In genomic region chr7:98141206-98141605, GRCm38 (mm10) we compare ENCODE assay signal across 9 mouse cellular contexts. TPM values are rescaled to one million over a fixed set of nuclear protein-coding genes. Genes with fewer than 3 reads are reported as not detected.
DNase-seq lines count a peak whose midpoint lies in the region; ATAC-seq and TF ChIP-seq lines count a peak whose summit lies in the region.
"Had no signal": no experiment of that assay in that cellular context is flagged by ENCODE, and none has a peak within 500 bp of the region (broad histone marks: within the 10 kb centered on the region; RNA-seq: fewer than 3 reads in every experiment).

No protein-coding gene starts in this region.

- no peaks in the 10 kb centered on the region for H3K9me3 ChIP-seq in heart, embryonic 16.5 days (replicated peaks; ENCODE audit: control insufficient read depth, low read length)
- H3K9me3 ChIP-seq in lung, embryonic 14.5 days (ENCODE audit: low read depth, low read length): no peaks in the 10 kb centered on the region
- H3K9me3 ChIP-seq: neural tube, embryonic 12.5 days had no signal

- H3K4me3 ChIP-seq in heart, embryonic 16.5 days (ENCODE audit: low read length): no peak overlapping the region
- no peak overlapping the region for H3K4me3 ChIP-seq in lung, embryonic 14.5 days (ENCODE audit: low read depth, low read length)
- H3K4me3 ChIP-seq: neural tube, embryonic 12.5 days had no signal

- 0 out of 2 replicates have a peak, but pooled peaks have one; percentile 30 for ATAC-seq in heart, embryonic 16.5 days (replicated peaks; ENCODE audit: extremely low read depth, insufficient read depth, low FRiP score)
- peak; percentile 33; the same call in 1 of the 2 replicates for ATAC-seq in granulocyte monocyte progenitor cell, adult 5-6 weeks (replicated peaks; ENCODE audit: poor library complexity, severe bottlenecking)
- ATAC-seq in lung, embryonic 14.5 days (ENCODE audit: insufficient read depth): no peak

- intact Hi-C loops in heart, postnatal 36 days (cut with DNase I): no loop called here
- intact Hi-C loops in left cerebral cortex, postnatal 36 days (cut with DNase I): no loop called here

- no peaks in the 10 kb centered on the region for H3K36me3 ChIP-seq in heart, embryonic 16.5 days (ENCODE audit: control insufficient read depth, insufficient read depth)
- no peaks in the 10 kb centered on the region for H3K36me3 ChIP-seq in lung, embryonic 14.5 days (ENCODE audit: insufficient read depth)
- H3K36me3 ChIP-seq: neural tube, embryonic 12.5 days had no signal

- peak; percentile 50 for TF ChIP-seq CTCF in lung, embryonic 14.5 days (IDR thresholded peaks at IDR 0.05; ENCODE audit: low read depth)

- no peaks in the 10 kb centered on the region; the same call in none of the 2 replicates for H3K27me3 ChIP-seq in heart, embryonic 16.5 days (ENCODE audit: control insufficient read depth, insufficient read depth, low read length)
- H3K27me3 ChIP-seq in lung, embryonic 14.5 days (ENCODE audit: insufficient read depth, low read length): no peaks in the 10 kb centered on the region
- H3K27me3 ChIP-seq: neural tube, embryonic 12.5 days had no signal

- no peak for DNase-seq in heart, postnatal 36 days
- peak; percentile 48 for DNase-seq in ES-CJ7 (ENCODE audit: low read depth, low spot score)
- DNase-seq in lung, embryonic 14.5 days: peak; percentile 58
- no peak for DNase-seq in left cerebral cortex, adult 11 months (ENCODE audit: low spot score)
- no peak for DNase-seq in left cerebral cortex, postnatal 36 days (ENCODE audit: low spot score in 2 of 2)
- no peak for DNase-seq in spleen, adult 18-20 months

- WGBS in heart, embryonic 16.5 days: 47% methylated on average over 3 of the region's 3 CpGs
- WGBS in lung, embryonic 14.5 days: 62% methylated on average over 3 of the region's 3 CpGs

- no peak overlapping the region for H3K4me2 ChIP-seq in heart, embryonic 16.5 days (ENCODE audit: low read depth, low read length)
- no peak overlapping the region for H3K4me2 ChIP-seq in lung, embryonic 14.5 days
- H3K4me2 ChIP-seq: neural tube, embryonic 12.5 days had no signal

- H3K4me1 ChIP-seq in heart, embryonic 16.5 days (ENCODE audit: control insufficient read depth, insufficient read depth, low read length): peaks cover 16% of the 10 kb centered on the region
- H3K4me1 ChIP-seq in lung, embryonic 14.5 days (ENCODE audit: insufficient read depth): no peaks in the 10 kb centered on the region

- H3K9ac ChIP-seq in heart, embryonic 16.5 days (ENCODE audit: low read length): no peak overlapping the region
- no peak overlapping the region for H3K9ac ChIP-seq in lung, embryonic 14.5 days
- H3K9ac ChIP-seq: neural tube, embryonic 12.5 days had no signal

- H3K27ac ChIP-seq in heart, embryonic 16.5 days (ENCODE audit: low read length): no peak overlapping the region
- no peak overlapping the region for H3K27ac ChIP-seq in lung, embryonic 14.5 days (ENCODE audit: low read depth)
- H3K27ac ChIP-seq: neural tube, embryonic 12.5 days had no signal

RNA-seq across cellular contexts. Expression of gene Omp, which starts 4.1 kb away (rescaled TPM):
- 0.17 and 0.26 TPM in 2 replicates for polyA plus RNA-seq in heart, embryonic 16.5 days (2015; fragmentation: Nextera tagmentation; extraction: Ambion mirVana)
- total RNA-seq in heart, postnatal 36 days (2021): under 1 TPM in 1 of 2 experiments, not detected in 1; 0.11 TPM
- total RNA-seq in granulocyte monocyte progenitor cell, adult 5-6 weeks (2014; fragmentation: Nextera tagmentation): 0.32 and 0.64 TPM in 2 replicates
- 0.31 TPM in 1 of 2 replicates, not detected in the other for total RNA-seq in granulocyte monocyte progenitor cell, adult 5-6 weeks (2017)
- polyA plus RNA-seq in lung, embryonic 14.5 days (2014; fragmentation: Nextera tagmentation; extraction: Ambion mirVana): 0.33 TPM in 1 of 2 replicates, not detected in the other
- under 1 TPM; 0.57 to 0.79 TPM for total RNA-seq in left cerebral cortex, postnatal 36 days (2021)

RNA-seq across cellular contexts. Expression of gene Myo7a, which starts 21.9 kb away (rescaled TPM):
- polyA plus RNA-seq in heart, embryonic 16.5 days (2015; fragmentation: Nextera tagmentation; extraction: Ambion mirVana): 4.8 and 6.5 TPM in 2 replicates
- total RNA-seq in heart, postnatal 36 days (2021): 1 to 10 TPM; 5.3 to 5.8 TPM
- 34.8 and 43.7 TPM in 2 replicates for total RNA-seq in granulocyte monocyte progenitor cell, adult 5-6 weeks (2014; fragmentation: Nextera tagmentation)
- total RNA-seq in granulocyte monocyte progenitor cell, adult 5-6 weeks (2017): 22.0 and 26.2 TPM in 2 replicates
- 15.0 and 15.3 TPM in 2 replicates for polyA plus RNA-seq in lung, embryonic 14.5 days (2014; fragmentation: Nextera tagmentation; extraction: Ambion mirVana)
- total RNA-seq in left cerebral cortex, postnatal 36 days (2021): 10 to 100 TPM; 11.4 to 11.5 TPM

RNA-seq across cellular contexts. Expression of gene Capn5, which starts 36.9 kb away (rescaled TPM):
- polyA plus RNA-seq in heart, embryonic 16.5 days (2015; fragmentation: Nextera tagmentation; extraction: Ambion mirVana): 5.0 and 7.4 TPM in 2 replicates
- total RNA-seq in heart, postnatal 36 days (2021): 1 to 10 TPM; 2.4 to 2.6 TPM
- total RNA-seq in granulocyte monocyte progenitor cell, adult 5-6 weeks (2014; fragmentation: Nextera tagmentation): 3.2 and 5.2 TPM in 2 replicates
- total RNA-seq in granulocyte monocyte progenitor cell, adult 5-6 weeks (2017): 1.2 and 1.3 TPM in 2 replicates
- polyA plus RNA-seq in lung, embryonic 14.5 days (2014; fragmentation: Nextera tagmentation; extraction: Ambion mirVana): 4.5 and 5.4 TPM in 2 replicates
- 10 to 100 TPM; 35.9 to 37.6 TPM for total RNA-seq in left cerebral cortex, postnatal 36 days (2021)

RNA-seq across cellular contexts. Expression of gene B3gnt6, which starts 58.1 kb away (rescaled TPM):
- 0.17 and 0.24 TPM in 2 replicates for polyA plus RNA-seq in heart, embryonic 16.5 days (2015; fragmentation: Nextera tagmentation; extraction: Ambion mirVana)
- not detected for total RNA-seq in heart, postnatal 36 days (2021)
- 0.58 TPM in 1 of 2 replicates, not detected in the other for total RNA-seq in granulocyte monocyte progenitor cell, adult 5-6 weeks (2014; fragmentation: Nextera tagmentation)
- not detected in 2 replicates for total RNA-seq in granulocyte monocyte progenitor cell, adult 5-6 weeks (2017)
- not detected in 2 replicates for polyA plus RNA-seq in lung, embryonic 14.5 days (2014; fragmentation: Nextera tagmentation; extraction: Ambion mirVana)
- total RNA-seq in left cerebral cortex, postnatal 36 days (2021): under 1 TPM; 0.35 to 0.50 TPM

Comparison
In these comparisons a context has a peak if more than half of its experiments do, and no peak if none do; other contexts are left out.
1. DNase-seq: peak in ES-CJ7 (single experiment) and lung, embryonic 14.5 days (single experiment); none in heart, postnatal 36 days (0 of 2), left cerebral cortex, adult 11 months (single experiment), left cerebral cortex, postnatal 36 days (0 of 2) and spleen, adult 18-20 months (0 of 2).
2. RNA of gene Capn5, which starts 36.9 kb away (total RNA-seq): 35.9 to 37.6 TPM in left cerebral cortex, postnatal 36 days; 1.2 to 5.2 TPM in granulocyte monocyte progenitor cell, adult 5-6 weeks and 2.4 to 2.6 TPM in heart, postnatal 36 days; every median in the first group is over 4 times any median in the second.